Mouse (Mus musculus): ENCODE results near the gene Ptgs1.

Gene Ptgs1

DNA sequence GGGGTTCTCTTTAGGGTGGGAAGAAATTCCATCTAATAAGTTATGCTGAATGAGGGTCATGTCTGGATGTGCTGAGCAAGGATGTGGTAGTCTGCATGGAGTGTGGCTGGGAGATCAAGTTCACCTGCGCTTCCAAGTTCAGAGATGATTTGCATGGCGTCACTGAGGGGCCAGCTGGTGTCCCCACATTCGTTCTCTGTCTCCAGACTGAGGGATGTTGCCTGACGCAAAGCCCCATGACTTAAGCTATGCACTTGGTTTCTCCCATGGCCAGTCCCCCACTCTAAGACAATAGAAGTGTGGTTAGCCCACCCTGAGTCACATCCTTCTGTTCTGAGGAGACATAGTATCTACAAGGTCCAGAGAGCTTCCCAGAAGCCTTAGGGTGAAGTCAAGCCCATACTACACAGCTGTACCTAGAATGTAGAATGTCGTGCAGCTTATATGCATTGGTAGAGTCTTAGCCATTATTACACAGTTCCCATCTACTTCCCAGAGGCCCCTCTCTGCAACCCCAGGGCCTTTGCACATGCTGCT is 15.0 kb upstream of the Ptgs1 start:
- no peak for DNase-seq

DNA sequence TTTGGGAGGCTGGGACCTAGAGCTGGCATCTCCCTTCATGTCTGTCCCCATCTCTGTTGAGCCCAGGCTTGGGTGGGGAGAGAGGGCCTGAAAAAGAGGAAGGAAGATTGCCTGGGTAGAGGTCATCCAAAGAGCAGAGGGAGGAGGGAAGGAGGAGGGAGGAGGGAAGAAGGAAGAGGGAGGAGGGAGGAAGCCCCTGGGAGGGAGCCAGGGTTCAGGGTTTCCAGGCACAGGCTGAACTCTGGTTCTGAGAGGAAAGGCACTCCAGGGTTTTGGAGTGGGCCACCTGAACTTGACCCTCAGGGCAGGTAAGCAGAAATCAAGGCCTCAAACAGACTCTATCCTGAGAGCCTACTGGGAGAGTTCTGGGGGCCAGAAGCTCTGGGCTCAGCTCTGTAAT is 13.7 kb upstream of the Ptgs1 start:
- peak; percentile 50 for DNase-seq

DNA sequence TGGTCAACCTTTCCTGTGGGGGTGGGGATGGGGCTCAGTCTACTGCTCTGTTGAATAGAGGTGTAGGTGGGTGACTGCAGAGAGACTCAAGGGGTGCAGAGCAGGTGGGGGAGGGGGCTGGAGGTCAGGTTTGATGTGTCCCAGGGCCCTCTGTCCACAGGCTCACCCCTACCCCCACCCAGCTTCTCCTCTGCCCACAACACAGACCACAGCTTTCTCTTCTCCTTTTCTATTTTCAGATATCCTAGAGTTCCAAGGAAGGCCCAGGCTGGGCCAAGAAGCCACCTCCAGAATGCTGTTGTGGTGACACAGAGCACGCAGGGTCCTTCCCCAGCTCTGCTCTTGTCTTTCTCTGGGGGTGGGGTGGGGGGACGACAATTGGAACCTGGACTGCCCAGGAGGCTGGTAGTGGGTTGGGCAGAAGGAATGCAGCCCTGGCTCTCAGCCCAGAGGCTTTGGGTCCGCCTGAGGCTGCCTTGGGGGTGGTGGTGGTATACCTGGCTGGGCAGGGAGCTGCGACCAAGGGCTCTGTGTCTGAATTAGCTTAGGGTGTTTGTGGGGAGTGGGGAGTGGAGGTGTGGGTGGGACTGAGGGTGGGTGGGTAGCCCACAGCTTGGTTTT is 13.2 kb upstream of the Ptgs1 start:
- peak; percentile 40 for DNase-seq

DNA sequence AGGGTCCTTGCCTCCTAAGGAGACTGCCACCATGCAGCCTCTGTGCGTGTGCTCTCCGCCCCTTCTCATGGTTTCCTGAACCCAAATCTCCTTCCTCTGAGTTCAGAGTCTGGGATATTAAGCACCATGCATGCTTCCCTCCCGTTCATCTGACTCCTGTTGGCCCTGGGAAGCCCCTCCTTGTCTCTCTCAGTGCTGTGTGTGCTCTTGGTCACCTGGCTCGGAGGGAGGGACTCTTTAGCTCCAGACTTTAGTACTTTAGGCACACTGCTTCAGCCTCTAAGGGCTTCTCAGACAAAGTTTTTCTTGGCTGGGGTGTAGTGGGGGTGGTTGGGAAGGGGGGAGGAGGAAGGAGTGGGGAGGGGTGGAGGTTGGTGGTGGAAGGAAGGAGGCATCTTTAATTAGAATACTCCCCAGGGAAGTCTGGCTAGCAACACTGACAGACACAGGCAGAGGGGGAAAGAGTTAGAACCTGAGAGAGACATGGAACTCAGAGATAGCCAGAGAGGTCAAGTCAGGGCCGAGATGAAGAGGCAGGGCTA is 12.5 kb upstream of the Ptgs1 start:
- DNase-seq: no peak

DNA sequence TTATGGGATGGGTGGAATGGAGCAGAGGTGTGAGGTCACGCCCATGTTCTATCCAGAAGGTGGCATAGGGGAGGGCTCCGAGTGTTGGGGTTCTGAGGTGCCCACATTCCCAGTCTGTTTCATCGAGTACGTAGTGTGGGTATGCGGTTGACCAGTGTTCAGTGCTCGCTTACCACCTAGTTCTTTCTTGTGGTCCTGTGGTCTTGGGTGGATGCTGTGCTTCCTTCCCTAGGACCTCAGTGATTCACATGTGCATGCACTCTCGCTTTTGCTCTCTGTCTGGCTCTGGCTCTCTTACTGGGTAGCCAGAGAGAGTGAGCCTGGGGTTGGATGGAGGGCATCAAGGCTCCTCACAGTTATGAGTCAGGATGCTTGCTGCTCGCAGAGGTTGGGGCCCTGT is 10.1 kb upstream of the Ptgs1 start:
- no peak for DNase-seq

DNA sequence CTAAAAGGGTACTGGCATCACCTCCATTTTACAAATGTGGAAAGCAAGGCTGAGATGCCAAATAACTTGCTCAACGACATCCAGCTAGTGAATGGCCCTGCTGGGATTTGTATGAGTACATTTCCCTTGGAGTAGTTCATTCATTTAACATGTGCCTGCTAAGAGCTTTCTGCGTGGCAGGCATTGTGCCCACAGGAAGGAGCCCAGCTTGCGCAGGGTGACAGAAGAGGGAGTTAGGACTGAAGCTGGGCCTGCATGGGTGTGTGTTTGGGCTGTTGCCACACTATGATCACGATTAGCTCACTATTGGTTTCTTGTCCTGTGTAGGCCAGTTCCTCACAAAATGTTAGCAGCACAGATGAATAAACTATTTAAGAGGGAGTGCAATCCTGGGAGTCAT is 9.3 kb upstream of the Ptgs1 start:
- no peak for DNase-seq

DNA sequence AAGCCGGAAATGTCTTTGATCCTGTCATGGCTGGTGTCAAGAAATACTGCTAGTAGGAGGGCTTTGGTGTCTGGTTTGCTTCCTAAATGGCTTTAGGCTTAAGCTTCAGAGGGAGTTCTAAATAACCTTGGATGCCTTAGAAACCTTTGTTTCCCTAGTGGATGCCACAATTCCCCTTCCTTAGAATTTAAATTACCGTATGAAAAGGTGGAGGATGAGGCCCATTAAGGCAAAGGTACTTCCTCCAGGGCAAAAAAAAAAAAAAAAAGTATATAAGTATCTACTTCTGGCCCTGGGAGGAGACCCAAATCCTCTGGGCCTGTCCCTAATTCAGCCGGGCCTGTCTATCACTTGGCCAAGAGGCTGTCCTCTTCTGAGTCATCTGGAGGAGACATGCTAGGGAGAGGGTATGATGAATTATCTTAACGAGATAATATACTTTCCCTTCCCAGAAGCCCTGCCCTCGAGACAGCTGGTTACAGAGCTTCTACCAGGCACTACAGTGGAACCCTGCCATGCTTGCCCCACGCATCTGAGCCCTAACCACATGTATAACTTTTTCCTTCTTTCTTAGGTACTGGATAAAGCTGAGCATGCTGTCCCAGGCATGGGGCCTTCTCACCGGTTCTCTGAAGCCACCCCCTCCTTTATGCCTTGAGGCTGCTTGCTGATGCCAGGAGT is 7.9 kb upstream of the Ptgs1 start:
- no peak for DNase-seq

DNA sequence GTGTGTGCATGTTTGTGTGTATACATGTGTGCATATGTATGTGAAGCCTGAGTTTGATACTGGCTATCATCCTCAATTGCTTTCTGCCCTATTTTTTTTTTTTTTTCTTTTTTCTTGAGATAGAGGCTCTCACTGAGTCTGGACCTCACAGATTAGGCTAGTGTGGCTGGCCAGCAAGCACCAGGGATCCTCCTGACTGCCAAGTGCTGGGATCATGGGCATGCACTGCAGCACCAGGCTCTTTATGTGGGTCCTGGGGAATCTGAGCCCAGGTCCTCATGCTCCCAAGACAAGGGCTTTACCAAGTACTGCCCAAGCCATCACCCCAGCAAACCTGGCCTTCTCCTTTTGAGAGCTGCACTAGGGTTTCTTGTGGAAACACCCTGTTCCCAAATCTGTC is 6.8 kb upstream of the Ptgs1 start:
- no peak for DNase-seq

DNA sequence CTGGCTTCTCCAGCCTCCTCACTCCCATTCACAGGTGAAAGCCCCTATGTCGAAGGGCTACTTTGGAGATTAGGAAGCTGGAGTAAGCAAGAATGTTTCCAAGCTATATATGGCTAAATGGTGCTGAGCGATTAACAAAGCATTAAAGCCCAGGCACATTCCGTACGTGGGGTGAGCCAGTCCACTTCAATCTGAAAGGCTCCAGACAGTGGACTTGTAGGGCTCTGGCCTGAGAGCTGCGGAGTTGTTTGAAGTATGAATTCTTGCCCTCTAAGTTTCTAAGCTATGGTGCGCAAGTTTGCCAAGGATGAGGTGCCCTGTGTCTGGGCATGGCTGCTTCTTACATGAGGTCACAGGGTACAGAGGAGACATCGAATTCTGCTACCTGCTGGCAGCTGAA is 6.1 kb upstream of the Ptgs1 start:
- no peak for DNase-seq

DNA sequence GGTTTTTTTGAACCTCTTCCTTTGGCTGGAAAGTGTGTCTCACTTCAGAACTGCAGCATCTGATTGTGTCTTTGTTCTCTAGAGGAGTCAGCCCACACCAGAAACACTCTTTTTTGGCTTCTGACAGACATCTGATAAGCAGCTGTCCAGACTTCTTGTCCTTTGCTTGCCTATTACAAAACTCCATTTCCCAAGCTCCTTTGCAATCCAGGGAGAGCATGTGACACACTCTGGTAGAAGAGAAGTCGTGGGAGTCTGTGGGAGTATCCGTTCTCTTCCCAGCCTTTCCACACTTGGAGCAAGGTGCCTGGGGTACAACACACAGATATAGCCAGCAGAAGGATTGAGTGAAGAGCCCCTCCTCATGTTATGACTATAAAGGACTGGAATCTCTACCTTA is 5.6 kb upstream of the Ptgs1 start:
- no peak for DNase-seq

DNA sequence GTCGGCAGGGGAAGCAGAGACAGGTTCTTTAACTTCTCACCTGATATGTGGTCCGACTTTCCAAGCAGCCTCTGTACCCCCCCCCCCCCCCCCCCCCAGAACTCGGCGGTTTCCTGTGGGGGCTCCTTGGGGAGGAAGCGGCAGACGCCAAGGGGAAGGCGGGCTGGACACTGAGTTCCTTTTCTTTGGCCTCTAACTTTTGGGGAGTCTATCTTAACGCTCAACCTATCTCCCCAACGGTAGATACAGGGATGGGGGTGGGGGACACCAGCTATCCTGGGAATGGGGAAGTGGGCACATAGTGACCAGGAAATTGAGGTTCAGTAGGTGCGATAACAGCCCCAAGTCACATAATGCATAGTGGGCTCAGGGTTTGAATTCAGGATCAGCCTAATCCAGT is 741 bp downstream of the Ptgs1 start:
- DNase-seq: no peak

DNA sequence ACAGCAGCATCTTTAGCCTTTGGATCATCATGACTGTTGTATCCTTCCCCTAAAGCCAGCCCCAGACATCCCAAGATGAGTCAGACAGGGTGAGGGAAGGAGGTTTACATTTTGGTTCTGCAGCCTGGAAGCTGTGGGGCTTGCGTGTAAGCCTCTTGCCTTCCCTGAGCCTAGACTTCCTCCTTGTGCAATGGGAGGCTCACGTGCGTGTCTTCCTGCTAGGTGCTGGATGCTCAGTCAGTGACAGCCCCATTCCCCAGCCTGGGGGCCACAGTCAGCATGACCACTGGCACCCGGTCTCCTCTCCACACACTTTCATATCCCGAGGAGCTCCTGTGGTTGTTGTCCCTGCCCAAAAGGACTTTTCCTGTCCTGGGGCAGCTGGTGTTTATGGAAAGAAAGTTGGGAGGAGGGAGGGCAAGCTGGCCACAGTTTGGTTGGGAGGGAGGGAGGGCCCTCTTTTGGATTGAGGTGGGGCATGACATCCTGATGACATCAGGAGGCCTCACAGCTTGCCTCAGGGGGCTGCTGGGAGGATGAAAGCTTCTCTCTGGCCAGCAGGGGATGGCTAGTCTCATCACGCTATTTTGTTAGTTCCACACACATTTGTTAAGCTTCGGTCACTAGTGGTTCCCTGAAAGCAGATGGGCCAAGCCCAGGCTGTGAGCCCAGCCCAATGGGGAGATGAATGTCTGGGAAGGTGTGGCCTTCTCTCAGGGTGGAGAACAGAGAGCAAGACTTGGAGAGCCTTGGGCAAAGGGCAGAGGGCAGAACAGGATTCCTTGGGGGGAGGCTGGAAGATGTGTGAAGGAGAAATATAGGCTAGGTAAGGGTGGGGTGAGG is 4.5 kb downstream of the Ptgs1 start:
- no peak for DNase-seq

DNA sequence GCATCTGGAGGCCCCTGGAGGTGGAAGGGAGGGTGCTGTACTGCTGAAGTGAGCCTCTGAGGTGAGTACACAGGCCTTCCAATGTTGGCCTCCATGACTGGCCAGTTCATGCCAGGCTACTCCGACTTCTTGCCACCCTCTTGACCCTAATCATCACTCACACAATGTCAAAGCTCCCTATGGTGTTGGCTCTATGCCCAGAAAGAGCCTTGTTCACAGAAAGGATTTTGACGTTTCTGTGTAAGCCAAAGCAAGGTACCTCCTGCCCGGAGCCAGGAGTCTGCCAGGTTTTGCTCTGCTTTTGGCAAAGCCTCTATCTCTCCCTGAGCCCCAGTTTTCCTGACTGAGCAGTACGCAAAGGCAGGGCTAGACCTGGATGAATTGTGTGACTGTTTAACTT is 5.7 kb downstream of the Ptgs1 start:
- DNase-seq: peak; percentile 47

DNA sequence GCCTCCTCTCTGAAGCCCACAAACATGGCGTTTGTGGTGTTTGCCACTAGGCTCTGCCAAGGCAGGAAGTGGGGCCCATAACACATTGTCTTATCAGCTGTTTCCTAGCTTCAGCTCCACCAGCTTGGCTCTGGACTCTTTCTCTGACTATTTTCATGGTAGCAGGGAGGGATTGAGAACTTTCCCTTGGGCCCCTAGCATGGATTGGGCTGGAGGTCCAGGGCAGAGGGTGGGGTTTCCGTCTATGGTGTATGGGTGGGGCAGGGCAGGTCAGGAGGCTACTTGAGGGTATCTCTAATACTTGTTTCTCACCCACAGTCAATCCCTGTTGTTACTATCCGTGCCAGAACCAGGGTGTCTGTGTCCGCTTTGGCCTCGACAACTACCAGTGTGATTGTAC is 6.7 kb downstream of the Ptgs1 start:
- no peak for DNase-seq

DNA sequence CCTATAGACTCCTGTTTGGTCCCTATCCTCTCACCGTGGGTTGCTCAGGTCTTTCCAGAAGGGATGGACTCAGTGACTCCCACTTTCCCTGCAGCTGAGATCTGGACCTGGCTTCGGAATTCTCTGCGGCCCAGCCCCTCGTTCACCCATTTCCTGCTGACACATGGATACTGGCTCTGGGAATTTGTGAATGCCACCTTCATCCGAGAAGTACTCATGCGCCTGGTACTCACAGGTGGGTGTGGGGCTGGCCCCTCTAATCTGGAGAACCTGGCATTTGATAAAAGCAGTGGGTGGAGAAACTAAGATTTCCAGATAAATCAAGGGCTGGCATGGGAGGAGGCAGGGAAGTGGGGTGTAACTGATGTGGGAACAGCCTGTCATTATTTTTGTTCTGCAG is 7.3 kb downstream of the Ptgs1 start:
- DNase-seq: no peak

DNA sequence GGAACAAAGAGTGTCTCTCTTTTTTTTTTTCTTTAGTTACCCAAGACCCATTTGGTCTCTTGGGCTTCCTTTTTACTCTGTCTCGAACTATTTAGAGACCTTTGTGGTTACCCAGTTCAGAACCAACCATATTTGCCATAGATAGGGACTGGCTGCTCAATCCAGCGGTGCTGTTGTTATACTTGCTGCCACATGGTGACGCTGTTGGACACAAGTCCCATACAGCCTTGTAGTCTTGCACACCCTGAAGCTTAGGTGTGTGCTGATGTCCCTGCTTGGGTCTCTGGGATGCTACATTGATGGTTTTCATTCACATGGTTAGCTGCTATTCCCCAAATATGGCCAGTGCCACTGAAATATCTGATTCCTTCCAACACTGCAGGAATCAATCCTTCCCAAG is 8.2 kb downstream of the Ptgs1 start:
- no peak for DNase-seq

DNA sequence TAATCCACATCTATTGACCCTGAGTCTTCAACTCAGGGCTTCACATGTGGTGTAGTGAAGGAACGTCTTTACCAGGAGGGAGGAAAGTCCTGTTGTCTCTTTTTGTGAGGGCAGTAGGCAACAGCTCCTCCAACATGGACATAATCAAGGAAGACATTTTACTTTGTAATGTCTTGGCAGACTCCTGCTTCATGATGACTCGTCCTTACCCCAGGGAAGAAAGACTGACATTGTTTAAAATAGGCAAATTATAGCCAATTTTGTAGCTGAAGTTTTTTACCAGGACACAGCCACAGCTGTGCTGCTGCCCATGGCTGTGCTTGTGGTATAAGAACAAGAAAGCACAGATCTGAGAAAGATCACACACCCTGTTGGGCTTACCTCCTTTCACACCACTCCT is 8.7 kb downstream of the Ptgs1 start:
- DNase-seq: no peak

DNA sequence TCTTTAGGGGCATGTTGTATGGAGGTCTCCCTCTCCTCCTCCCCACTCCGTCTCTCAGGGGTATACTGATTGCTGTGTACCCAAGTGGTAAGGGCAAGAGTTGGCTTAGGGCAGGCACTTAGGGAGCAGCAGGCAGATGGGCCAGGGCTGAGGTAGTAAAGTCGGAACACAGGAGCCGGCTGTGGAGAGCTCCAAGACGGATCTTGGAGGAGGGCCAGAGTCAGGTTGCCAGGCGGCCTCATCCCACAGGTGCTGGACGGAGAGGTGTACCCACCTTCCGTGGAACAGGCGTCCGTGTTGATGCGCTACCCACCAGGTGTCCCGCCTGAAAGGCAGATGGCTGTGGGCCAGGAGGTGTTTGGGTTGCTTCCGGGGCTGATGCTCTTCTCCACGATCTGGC is 12.3 kb downstream of the Ptgs1 start:
- no peak for DNase-seq

DNA sequence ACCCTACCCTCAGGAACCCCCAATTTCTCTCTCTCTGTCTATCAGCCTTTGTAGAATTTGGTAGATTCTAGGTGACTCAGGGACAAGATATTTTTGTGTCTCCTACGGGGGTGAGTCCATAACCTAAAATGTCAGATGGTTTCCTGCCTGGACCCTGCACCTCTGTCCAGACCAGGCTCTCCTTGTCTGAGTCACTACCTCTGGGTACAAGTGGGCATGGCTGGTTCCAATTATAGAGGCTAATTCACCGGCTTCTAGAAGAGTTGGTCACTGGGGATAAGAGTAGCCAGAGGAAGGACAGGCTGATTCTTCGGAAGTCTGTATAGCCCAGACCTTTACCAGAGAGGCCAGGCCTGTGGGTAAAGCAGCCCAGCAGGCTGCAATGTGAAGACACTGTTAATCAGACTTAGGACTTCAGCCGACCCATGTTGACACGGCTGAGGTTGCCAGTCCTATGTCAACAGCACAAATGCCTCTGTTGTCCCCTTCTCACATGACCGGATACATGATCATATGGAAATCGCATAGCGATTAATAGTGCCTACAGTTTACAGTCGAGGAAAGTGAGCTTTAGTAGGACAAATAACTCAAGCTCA is 13.2 kb downstream of the Ptgs1 start:
- DNase-seq: no peak

DNA sequence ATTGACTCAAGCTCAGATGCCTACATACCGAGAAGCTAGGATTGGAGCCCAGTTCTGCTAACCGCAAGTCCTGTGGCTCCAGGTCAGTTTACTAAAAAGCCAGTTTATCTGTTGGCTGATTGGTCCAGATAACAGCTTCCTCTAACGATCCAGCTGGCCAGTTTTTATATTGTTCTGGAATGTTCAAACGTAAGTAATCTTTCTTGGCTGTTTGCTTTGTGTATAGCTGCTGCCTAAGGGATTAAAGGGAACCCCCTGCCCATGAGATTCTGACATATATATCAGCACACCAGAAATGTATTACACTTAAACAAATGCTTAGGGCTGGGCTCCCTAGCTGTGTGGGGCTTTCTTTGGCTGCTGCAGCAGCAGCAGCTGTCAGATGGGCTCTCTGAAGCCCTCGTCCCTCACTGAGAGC is 13.7 kb downstream of the Ptgs1 start:
- DNase-seq: no peak

DNA sequence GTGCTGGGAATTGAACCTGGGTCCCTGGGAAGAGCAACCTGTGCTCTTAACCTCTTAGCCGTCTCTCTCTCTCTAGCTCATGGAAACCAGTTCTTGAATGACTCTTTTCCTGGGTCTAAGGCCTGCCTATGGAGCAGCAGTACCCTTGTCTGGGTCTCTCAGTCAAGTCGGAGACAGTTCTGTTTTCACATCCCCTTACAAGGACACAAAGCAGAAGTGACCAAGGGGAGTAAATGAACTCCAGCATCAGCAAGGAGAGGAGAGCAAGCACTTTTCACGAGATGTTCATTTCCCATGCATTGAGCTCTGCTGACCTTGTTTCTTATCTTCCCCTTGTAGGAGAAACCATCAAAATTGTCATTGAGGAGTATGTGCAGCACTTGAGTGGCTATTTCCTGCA is 14.5 kb downstream of the Ptgs1 start:
- no peak for DNase-seq

DNA sequence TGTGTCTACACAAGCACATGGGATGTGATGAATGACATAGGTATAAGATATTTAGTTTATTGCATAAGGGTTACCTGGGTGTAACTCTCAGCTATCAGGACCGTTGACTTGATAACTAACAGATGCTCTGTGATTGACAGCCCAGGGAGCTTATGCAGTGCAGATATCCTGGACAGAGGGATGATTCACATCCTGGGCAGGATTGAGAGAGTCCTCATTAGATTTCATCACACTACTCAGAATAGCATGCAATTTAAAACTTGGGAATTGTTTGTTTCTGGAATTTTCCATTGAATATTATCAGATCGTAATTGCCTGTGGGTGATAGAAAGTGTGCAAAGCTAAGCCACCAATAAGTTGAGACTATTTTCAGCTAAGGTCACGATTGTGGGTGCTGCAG is 17.7 kb downstream of the Ptgs1 start:
- DNase-seq: no peak

DNA sequence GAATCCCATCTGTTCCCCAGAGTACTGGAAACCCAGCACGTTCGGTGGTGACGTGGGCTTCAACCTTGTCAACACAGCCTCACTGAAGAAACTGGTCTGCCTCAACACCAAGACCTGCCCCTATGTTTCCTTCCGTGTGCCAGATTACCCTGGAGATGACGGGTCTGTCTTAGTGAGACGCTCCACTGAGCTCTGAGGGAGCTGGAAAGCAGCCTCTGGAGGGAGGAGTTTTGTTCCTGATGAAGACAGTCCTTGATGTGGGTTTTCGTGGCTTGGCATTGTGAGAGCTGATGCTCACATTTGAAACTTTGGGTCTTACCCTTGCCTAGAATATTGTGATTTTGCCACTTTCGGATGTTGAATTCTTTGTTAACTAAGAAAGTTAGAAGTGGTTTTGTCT is 20.9 kb downstream of the Ptgs1 start:
- DNase-seq: no peak

Data from kidney, adult 9 months (tissue).